Mouse (Mus musculus) left cerebral cortex, postnatal 14 days (tissue): ENCODE measurements around the gene Dusp3. TPM values are rescaled to one million over a fixed set of nuclear protein-coding genes. Genes with fewer than 3 reads are reported as not detected.
A peak's percentile ranks its signal among the peaks of the same experiment; 100 is the strongest.

Experiments
- DNase-seq, 2 experiments: peaks; one replicate each; pipeline ENCODE4 v3.0.0; 2021 to 2022; ENCODE audit warnings: low spot score in 2 of 2, mixed read lengths in 1 of 2
- intact Hi-C: fragments of 180-260 bp; cut with DNase I; formaldehyde crosslinking; loops from one replicate; pipeline ENCODE4 v1.15.1; 2025
- total RNA-seq, 2 experiments: library from RNA; stranded (reverse); gene quantifications; 2 replicates each; pipeline ENCODE4 v1.2.3; 2021

Dusp3 gene
- total RNA-seq, 2 experiments from 2014 or later = 191 to 205 TPM

- intact Hi-C loops = no loop called here
- DNase-seq = no peak
Measured at GRCm38 (mm10) chr11:101957476-101957875, 29.3 kb downstream of the Dusp3 start.

- DNase-seq = no peak
- intact Hi-C loops = no loop called here
Measured at GRCm38 (mm10) chr11:101953441-101953840, 33.4 kb downstream of the Dusp3 start.

- no peak for DNase-seq
- intact Hi-C loops = no loop called here
Measured at GRCm38 (mm10) chr11:101952541-101953341, 34.1 kb downstream of the Dusp3 start.

GRCm38 (mm10) chr11:101950021-101950420, 36.8 kb downstream of the Dusp3 start:
- no peak for DNase-seq
- intact Hi-C loops = no loop called here

GRCm38 (mm10) chr11:101946525-101946924, 40.3 kb downstream of the Dusp3 start:
- no peak for DNase-seq
- intact Hi-C loops = no loop called here

DNA sequence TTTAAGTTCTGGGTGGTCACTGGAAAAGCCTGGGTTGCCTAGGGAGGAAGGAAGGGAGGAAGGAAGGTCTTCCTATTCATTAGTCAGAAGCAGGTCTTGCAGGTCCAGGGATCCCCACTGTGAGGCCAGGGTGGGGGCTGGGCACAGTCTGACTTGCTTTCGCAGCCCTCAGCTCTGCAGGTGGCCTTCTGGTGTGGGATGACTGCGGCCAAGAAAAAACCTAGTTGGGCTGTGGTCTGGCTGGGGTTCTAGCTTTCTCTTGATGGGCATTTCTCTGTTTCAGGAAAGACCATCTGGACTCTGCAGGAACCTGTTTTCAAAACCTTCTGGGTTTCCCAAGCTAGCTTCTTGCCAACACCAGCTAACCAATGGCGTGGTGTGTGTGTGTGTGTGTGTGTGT, 43.8 kb downstream of the Dusp3 start:
- no peak for DNase-seq
- intact Hi-C loops = no loop called here

GRCm38 (mm10) chr11:101937108-101937507, 49.7 kb downstream of the Dusp3 start:
- no peak for DNase-seq
- intact Hi-C loops = no loop called here

- intact Hi-C loops = no loop called here
Measured at GRCm38 (mm10) chr11:101936421-101936820, 50.4 kb downstream of the Dusp3 start.

DNA sequence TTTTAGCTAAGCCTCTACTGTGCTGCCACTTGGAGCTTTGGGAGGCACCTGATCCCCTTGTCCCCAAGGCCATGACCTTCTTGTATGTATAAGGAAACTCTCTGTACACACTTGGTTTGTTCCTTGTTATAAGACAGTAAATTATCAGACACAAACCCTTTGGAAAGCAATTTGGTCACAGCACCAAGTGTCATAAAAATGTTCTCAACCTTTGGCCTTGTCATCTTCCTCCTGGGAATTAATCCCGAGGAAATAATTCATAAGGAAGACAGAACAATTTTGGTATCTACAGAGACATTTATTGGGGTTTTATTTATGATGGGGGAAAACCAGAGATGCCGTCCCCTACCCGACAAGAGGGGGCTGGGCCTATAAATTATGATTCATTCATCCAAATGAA, 51.1 kb downstream of the Dusp3 start:
- intact Hi-C loops = no loop called here
- DNase-seq = no peak

More at GRCm38 (mm10) chr11:101936421-101936820, 50.4 kb downstream of the Dusp3 start:
- DNase-seq = no peak

DNA sequence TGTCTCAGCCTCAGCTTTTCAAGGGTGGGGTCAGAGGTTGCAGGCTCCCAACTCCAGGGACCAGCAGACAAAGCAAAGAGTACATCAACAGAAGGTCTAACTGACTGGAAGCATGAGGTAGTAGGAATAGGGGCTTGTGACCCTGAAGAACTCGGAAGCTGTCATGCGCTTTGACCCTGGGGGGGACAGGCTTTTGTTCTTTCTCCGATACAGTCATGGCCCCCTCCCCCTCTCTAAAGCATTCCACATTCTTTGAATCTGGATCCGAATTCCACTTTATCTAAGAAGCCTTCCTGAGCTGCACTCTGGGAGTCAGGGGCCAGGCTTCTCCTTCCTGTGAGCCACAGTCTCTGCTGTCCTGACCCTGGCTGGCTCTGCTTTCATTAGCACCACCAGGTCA, 54.8 kb downstream of the Dusp3 start:
- intact Hi-C loops = no loop called here
- DNase-seq = no peak

DNA sequence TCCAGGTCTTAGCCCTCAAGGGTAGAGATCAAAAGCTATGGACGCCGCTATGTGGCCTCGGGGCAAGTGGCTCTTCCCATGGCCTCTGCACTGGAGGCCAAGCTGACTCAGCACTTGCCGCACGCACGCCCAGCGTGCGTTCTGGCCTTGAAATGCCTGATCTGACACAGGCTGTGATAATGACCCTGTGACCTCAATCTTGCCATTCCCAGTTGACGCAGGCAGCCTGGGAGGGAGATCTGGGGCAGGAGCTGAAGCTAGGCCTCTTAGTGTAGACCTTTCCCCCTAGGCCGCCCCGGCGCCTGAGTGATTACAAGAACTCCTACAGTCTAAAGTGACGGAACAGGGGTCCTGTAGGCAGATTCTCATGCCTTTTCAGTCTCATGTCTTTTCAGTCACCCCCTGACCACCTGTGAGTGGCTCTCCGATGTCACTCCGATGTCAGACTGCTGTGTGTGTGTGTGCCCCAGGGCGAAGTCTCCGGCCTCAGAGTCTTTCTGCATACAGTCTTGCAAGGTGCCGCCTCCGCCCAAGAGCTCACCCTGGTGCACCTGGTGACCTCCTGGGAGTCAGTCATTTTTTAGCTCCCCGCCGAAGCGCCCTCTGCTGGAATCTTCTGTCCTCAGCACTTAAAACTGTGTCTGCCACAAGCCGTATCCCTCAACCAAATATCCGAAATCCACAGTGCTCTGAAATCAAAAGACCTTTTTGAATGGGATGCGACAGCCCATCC, 58.6 kb downstream of the Dusp3 start:
- DNase-seq = no peak

DNA sequence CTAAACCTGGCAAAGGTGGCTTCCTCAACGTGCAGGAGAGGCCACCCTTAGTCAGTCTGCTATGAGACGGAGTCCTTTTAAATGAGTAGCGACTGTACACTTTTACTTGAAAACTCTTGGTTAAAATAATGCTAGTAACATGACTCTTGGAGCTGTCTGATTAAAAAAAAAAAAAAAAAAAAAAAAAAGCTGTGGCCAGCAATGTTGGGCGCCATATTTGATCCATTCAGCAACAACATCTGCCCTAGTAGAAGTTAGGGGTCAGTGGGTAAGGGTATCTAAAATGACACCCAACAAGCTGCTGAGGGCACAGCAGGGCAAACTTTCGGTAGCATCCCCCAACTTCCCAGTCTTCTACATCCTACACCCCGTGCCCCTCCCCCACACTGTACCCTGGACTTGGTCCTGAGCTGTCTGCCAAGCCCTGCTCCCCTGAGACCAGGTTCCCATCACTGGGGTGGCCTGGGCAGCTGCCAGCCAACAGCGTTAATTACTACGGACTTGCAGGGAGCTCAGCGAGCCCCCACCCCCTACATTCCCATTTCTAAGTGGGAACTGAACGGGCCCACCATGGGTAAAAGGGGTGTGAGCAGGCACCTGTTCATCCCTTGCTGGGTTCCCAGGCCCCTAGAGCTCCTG, 59.7 kb downstream of the Dusp3 start:
- intact Hi-C loops = loop anchor here (10.0 kb wide), 1 partner anchor 108 kb away; no protein-coding TSS in a partner anchor

More for the DNA sequence above, 58.6 kb downstream of the Dusp3 start:
- intact Hi-C loops = loop anchor here (10.0 kb wide), 1 partner anchor 107 kb away; no protein-coding TSS in a partner anchor

DNA sequence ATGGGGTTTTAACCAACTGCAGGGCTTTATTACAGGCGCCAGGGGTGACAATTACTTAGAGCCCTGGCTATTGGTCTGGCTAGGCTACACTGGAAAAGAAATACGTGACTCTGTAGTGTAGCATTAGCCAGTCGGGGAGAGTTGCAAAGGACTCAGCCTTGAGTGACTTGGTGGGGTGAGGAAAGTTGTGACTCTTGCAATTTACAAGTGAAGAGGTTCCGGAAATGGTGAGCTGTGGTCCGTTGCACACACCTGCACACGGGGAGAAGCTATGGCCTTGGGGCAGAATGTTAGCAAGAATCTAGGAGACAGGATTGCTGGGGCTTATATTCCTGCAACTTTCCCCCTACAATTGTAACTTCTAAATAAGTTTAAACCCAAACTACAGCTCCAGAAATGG, 61.2 kb downstream of the Dusp3 start:
- DNase-seq = no peak
- intact Hi-C loops = loop anchor here (10.0 kb wide), 1 partner anchor 109 kb away; no protein-coding TSS in a partner anchor

More for the DNA sequence above, 59.7 kb downstream of the Dusp3 start:
- no peak for DNase-seq

GRCm38 (mm10) chr11:101924441-101924976, 62.3 kb downstream of the Dusp3 start:
- DNase-seq = no peak
- intact Hi-C loops = loop anchor here (10.0 kb wide), 1 partner anchor 110 kb away; no protein-coding TSS in a partner anchor

- intact Hi-C loops = loop anchor here (10.0 kb wide), 1 partner anchor 111 kb away; no protein-coding TSS in a partner anchor
- no peak for DNase-seq
Measured at GRCm38 (mm10) chr11:101923988-101924387, 62.8 kb downstream of the Dusp3 start.

DNA sequence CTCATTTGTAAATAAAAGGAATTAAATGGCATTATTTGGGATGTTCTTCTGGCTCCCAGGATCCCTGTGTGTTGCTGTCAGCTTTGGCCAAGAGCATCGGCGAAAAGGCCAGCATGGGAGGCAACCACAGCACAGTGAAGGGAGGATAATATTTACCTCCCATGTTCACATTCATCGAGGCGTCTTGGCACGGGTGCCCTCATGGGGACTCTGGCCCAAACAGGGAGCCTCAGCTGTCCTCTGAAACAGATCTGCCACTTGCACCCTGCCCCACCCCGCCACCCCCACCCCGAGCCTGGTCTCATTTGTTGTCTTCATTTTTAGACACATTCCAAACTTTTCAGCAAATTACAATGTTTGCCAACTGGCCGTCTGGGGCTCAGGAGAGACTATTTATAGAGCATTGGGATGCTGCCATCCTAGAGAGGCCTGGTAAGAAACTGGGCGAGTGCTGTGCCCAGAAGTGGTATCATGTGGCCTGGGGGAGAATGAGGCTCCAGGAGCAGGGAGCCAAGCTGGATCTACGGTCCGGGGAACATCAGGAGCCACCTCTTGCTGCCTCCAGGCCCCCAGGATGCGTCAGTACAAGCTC, 65.4 kb downstream of the Dusp3 start:
- DNase-seq = peak in 1 of 2 experiments; percentile 54
- intact Hi-C loops = loop anchor here (10.0 kb wide), 1 partner anchor 113 kb away; no protein-coding TSS in a partner anchor
